Mouse (Mus musculus) liver, adult 2 months (tissue): ENCODE data around the gene Sept8. TPM values are rescaled to one million over a fixed set of nuclear protein-coding genes. Genes with fewer than 3 reads are reported as not detected.

Source experiments
- DNase-seq: peaks from one replicate; pipeline ENCODE4 v3.0.0-alpha.2; 2011; ENCODE audit warnings: low read depth, low spot score; ENCODE audit errors: extremely low read depth
- H3K27ac ChIP-seq: fragments of 200-500 bp; replicated peaks from 2 replicates; pipeline ENCODE4 v1.5.1; 2012; ENCODE audit warnings: low read depth, mild to moderate bottlenecking, control low read depth, inconsistent platforms, low read length; ENCODE audit not compliant: insufficient read depth
- H3K27me3 ChIP-seq: fragments of 200-500 bp; 2 replicates; pipeline ENCODE4 v1.6.1; 2012; ENCODE audit warnings: mild to moderate bottlenecking, moderate library complexity, low read length, inconsistent platforms; ENCODE audit not compliant: control insufficient read depth, insufficient read depth
- H3K36me3 ChIP-seq: fragments of 200-500 bp; 2 replicates; pipeline ENCODE4 v1.6.1; 2012; ENCODE audit warnings: low read length, inconsistent platforms; ENCODE audit not compliant: control insufficient read depth, insufficient read depth
- H3K4me1 ChIP-seq: fragments of 200-500 bp; 2 replicates; pipeline ENCODE4 v1.6.1; 2011; ENCODE audit warnings: low read length; ENCODE audit not compliant: control insufficient read depth, insufficient read depth
- H3K4me3 ChIP-seq: fragments of 200-500 bp; 2 replicates; pipeline ENCODE4 v1.5.1; 2011; ENCODE audit warnings: low read depth, mild to moderate bottlenecking, control low read depth, low read length, moderate library complexity; ENCODE audit not compliant: insufficient read depth
- H3K79me2 ChIP-seq: fragments of 200-500 bp; 2 replicates; pipeline ENCODE4 v1.6.1; 2012; ENCODE audit warnings: inconsistent platforms, mild to moderate bottlenecking, low read length, moderate library complexity; ENCODE audit not compliant: control insufficient read depth, insufficient read depth
- H3K9ac ChIP-seq: fragments of 200-500 bp; 2 replicates; pipeline ENCODE4 v1.6.1; 2012; ENCODE audit warnings: low read depth, mild to moderate bottlenecking, control low read depth, inconsistent platforms, low read length
- CTCF ChIP-seq: fragments of 200-500 bp; IDR thresholded peaks from 2 replicates; pipeline ENCODE4 v1.5.1; 2011; ENCODE audit warnings: low read depth, low read length, control low read depth
- POLR2A ChIP-seq: fragments of 200-500 bp; IDR thresholded peaks from 2 replicates; pipeline ENCODE4 v1.6.1; 2011; ENCODE audit warnings: low read length, control low read depth; ENCODE audit not compliant: insufficient read depth; ENCODE audit errors: extremely low read depth
- WGBS: fragments of 180-500 bp; shearing (Covaris S2); methylation state at CpG from one replicate; pipeline ENCODE4 v1.1.7; 2018; 5-methylcytosine and 5-hydroxymethylcytosine counted together
- polyA plus RNA-seq: library from polyadenylated mRNA; depleted of rRNA; stranded (reverse); fragments of >200 nt; gene quantifications from 2 replicates; pipeline ENCODE4 v1.2.3, GENCODE M21; 2012
- total RNA-seq: library from RNA; depleted of rRNA; stranded (reverse); fragments of >200 nt; gene quantifications from 2 replicates; pipeline ENCODE4 v1.2.3, GENCODE M21; 2014

The Sept8 gene
- total and polyA plus RNA-seq, 2 experiments = 1.7 to 2.0 TPM

- Histone ChIP-seq H3K79me2 (no peaks in the 10 kb centered on the region), H3K36me3 (no peaks in the 10 kb centered on the region), H3K4me3 (no peak overlapping the region), H3K4me1 (peaks cover 4% of the 10 kb centered on the region; the same call in 1 of the 2 replicates), H3K27me3 (peaks cover 18% of the 10 kb centered on the region), H3K9ac (no peak overlapping the region), H3K27ac (no peak overlapping the region)
- no peak for DNase-seq
- WGBS = 69% methylated on average over 9 of the region's 9 CpGs
- TF ChIP-seq CTCF (no peak), POLR2A (no peak)
These were observed 35.7 kb upstream of the Sept8 start for GRCm38 (mm10) chr11:53483159-53483891.

DNA sequence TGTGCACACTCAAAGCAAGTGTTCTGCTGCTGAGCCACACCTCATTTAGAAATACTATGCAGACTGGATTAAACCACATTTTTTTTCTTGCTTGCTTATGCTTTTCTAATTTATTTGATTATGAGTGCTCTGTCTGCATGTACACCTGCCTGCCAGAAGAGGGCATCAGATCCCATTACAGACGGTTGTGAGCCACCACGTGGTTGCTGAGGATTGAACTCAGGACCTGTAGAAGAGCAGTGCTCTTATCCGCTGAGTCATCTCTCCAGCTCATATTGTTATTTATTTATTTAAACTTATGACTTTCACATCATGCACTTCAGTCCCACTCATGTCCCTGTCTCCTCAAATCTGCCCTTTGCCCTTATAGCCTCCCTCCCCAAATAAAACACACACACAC lies 33.3 kb upstream of the Sept8 start:
- TF ChIP-seq CTCF (no peak), POLR2A (no peak)

DNA sequence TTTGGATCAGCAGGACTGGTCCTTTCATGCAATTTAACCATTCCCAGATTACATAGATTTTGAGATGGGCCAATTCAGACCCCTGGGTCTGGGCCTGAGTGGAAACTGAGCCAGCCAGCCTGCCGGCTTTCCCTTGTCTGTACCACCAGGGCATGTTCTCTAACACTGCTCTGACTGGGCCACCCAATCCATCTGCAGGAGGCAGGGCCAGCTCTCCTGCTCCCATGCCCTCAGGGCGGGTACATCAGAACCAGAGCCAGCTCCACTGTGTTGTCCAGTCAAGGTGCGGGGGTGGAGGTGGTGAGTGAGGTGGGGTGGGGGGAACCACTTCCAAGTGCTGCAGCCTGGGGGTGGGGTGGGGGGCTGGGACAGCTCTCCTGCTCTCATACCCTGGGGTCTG lies 32.7 kb upstream of the Sept8 start:
- H3K27ac ChIP-seq = no peak overlapping the region
- H3K4me1 ChIP-seq = peaks cover 4% of the 10 kb centered on the region; the same call in 1 of the 2 replicates
- WGBS = 89% methylated on average over 3 of the region's 3 CpGs
- H3K79me2 ChIP-seq = no peaks in the 10 kb centered on the region
- H3K36me3 ChIP-seq = no peaks in the 10 kb centered on the region
- no peak for DNase-seq
- H3K9ac ChIP-seq = no peak overlapping the region
- TF ChIP-seq POLR2A (no peak), CTCF (no peak)
- H3K27me3 ChIP-seq = no peaks in the 10 kb centered on the region
- H3K4me3 ChIP-seq = no peak overlapping the region

More for the DNA sequence above, 33.3 kb upstream of the Sept8 start:
- H3K36me3 ChIP-seq = no peaks in the 10 kb centered on the region
- H3K27me3 ChIP-seq = no peaks in the 10 kb centered on the region
- no peaks in the 10 kb centered on the region for H3K79me2 ChIP-seq
- no peak overlapping the region for H3K27ac ChIP-seq
- no peak overlapping the region for H3K4me3 ChIP-seq
- H3K9ac ChIP-seq = no peak overlapping the region
- DNase-seq = no peak
- H3K4me1 ChIP-seq = peaks cover 4% of the 10 kb centered on the region; the same call in 1 of the 2 replicates
- WGBS = 53% methylated on average over 3 of the region's 3 CpGs

- no peaks in the 10 kb centered on the region for H3K79me2 ChIP-seq
- no peak for DNase-seq
- H3K9ac ChIP-seq = no peak overlapping the region
- no peaks in the 10 kb centered on the region for H3K36me3 ChIP-seq
- no peaks in the 10 kb centered on the region for H3K27me3 ChIP-seq
- TF ChIP-seq POLR2A (no peak), CTCF (no peak)
- WGBS = 14% methylated on average over 27 of the region's 27 CpGs
- H3K4me3 ChIP-seq = no peak overlapping the region
- peaks cover 4% of the 10 kb centered on the region; the same call in 1 of the 2 replicates for H3K4me1 ChIP-seq
- H3K27ac ChIP-seq = no peak overlapping the region
These were observed 32.0 kb upstream of the Sept8 start for GRCm38 (mm10) chr11:53486822-53487594.

DNA sequence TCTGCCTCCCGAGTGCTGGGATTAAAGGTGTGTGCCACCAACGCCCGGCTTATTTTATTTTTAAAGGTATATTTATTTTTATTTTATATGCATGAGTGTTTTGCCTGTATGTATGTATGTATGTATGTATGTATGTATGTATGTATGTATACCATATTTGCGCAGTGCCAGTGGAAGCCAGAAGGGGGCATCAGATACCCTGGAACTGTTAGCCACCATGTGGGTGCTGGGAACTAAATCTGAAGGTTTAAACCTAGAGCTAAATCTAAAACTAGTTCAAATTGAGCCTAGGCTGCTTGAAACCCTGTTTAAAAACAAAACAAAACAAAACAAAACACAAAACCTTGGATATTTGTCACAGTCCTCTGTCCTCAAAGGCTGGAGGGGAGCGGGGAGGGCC lies 30.1 kb upstream of the Sept8 start:
- DNase-seq = no peak
- H3K79me2 ChIP-seq = no peaks in the 10 kb centered on the region
- no peak overlapping the region for H3K27ac ChIP-seq

DNA sequence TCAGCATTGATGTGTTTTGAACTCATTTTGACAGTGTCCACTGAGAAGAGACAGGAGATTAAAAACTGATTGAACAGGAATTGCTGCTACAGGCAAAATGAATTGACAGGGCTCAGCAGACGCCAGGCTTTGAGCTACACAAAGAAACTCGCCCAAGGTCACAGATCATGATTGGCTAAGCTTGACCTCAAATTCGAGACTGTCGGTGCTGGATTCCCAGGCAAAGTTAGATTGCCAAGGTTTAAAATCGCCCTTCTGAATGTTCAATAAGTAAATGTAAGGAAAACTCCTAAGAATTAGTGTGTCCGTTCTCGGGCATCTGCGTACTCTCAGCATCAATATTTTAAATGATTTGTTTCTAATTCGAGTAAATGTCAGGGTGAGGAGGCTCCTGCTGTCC lies 29.6 kb upstream of the Sept8 start:
- H3K36me3 ChIP-seq = no peaks in the 10 kb centered on the region
- 81% methylated on average over 9 of the region's 9 CpGs for WGBS
- TF ChIP-seq CTCF (no peak), POLR2A (no peak)

More for the DNA sequence above, 30.1 kb upstream of the Sept8 start:
- H3K36me3 ChIP-seq = no peaks in the 10 kb centered on the region
- no peak overlapping the region for H3K9ac ChIP-seq
- WGBS = 98% methylated on average over 5 of the region's 5 CpGs
- TF ChIP-seq CTCF = no peak
- no peak for TF ChIP-seq POLR2A
- H3K27me3 ChIP-seq = no peaks in the 10 kb centered on the region
- H3K4me1 ChIP-seq = peaks cover 4% of the 10 kb centered on the region; the same call in 1 of the 2 replicates
- H3K4me3 ChIP-seq = no peak overlapping the region

More for the DNA sequence above, 29.6 kb upstream of the Sept8 start:
- no peak overlapping the region for H3K9ac ChIP-seq
- H3K4me1 ChIP-seq = peaks cover 4% of the 10 kb centered on the region; the same call in 1 of the 2 replicates
- no peak overlapping the region for H3K4me3 ChIP-seq
- no peak overlapping the region for H3K27ac ChIP-seq
- no peaks in the 10 kb centered on the region for H3K27me3 ChIP-seq
- H3K79me2 ChIP-seq = no peaks in the 10 kb centered on the region
- DNase-seq = no peak
